Mouse (Mus musculus) C2C12 (cell line): ENCODE measurements around the gene Spsb2. TPM values are rescaled to one million over a fixed set of nuclear protein-coding genes. Genes with fewer than 3 reads are reported as not detected.

ENCODE experiments used
- H3K27me3 ChIP-seq: one replicate; pipeline ENCODE4 v1.6.1; 2011; ENCODE audit not compliant: control insufficient read depth, insufficient read depth, insufficient read length
- H3K36me3 ChIP-seq: one replicate; pipeline ENCODE4 v1.6.1; 2011; ENCODE audit not compliant: control insufficient read depth, insufficient read depth
- H3K4me3 ChIP-seq: one replicate; pipeline ENCODE4 v1.5.1; 2011; ENCODE audit warnings: mild to moderate bottlenecking, control low read depth; ENCODE audit not compliant: poor library complexity, insufficient read depth, severe bottlenecking
- H3K79me2 ChIP-seq: one replicate; pipeline ENCODE4 v1.6.1; 2011; ENCODE audit not compliant: control insufficient read depth, insufficient read depth
- H3K79me3 ChIP-seq: one replicate; pipeline ENCODE4 v1.6.1; 2011; ENCODE audit warnings: low read depth, control low read depth
- H3ac ChIP-seq: one replicate; pipeline ENCODE3; 2011; ENCODE audit warnings: low read depth; ENCODE audit not compliant: control insufficient read depth, insufficient read length
- CEBPB ChIP-seq: IDR thresholded peaks from one replicate; pipeline ENCODE4 v1.6.1; 2011; ENCODE audit warnings: low read depth, mild to moderate bottlenecking, control low read depth, moderate library complexity
- CTCF ChIP-seq: IDR thresholded peaks from one replicate; pipeline ENCODE4 v1.5.1; 2011; ENCODE audit not compliant: control insufficient read depth, insufficient read depth, insufficient read length
- FOSL1 ChIP-seq: IDR thresholded peaks from one replicate; pipeline ENCODE4 v1.8.0; 2011; ENCODE audit warnings: mild to moderate bottlenecking, low read length; ENCODE audit not compliant: poor library complexity, insufficient read depth, severe bottlenecking
- MAX ChIP-seq: IDR thresholded peaks from one replicate; pipeline ENCODE4 v1.6.1; 2011; ENCODE audit warnings: mild to moderate bottlenecking, control low read depth
- MYOD1 ChIP-seq: IDR thresholded peaks from one replicate; pipeline ENCODE4 v1.6.1; 2011; ENCODE audit warnings: low read depth; ENCODE audit not compliant: control insufficient read depth, insufficient read length
- MYOG ChIP-seq: IDR thresholded peaks from one replicate; pipeline ENCODE4 v1.6.1; 2011; ENCODE audit not compliant: control insufficient read depth, insufficient read length; ENCODE audit errors: extremely low read depth
- USF1 ChIP-seq: IDR thresholded peaks from one replicate; pipeline ENCODE4 v1.6.1; 2011; ENCODE audit warnings: low read depth, mild to moderate bottlenecking, control low read depth, moderate library complexity
- polyA plus RNA-seq: library from polyadenylated mRNA; unstranded; fragments of >200 nt; fragmentation: generic; extraction: Trizol; gene quantifications from one replicate; pipeline ENCODE4 v1.2.1, GENCODE M21; 2012; ENCODE audit warnings: missing spikeins

Spsb2 gene
- polyA plus RNA-seq, 1 experiment, result 24.8 TPM

DNA sequence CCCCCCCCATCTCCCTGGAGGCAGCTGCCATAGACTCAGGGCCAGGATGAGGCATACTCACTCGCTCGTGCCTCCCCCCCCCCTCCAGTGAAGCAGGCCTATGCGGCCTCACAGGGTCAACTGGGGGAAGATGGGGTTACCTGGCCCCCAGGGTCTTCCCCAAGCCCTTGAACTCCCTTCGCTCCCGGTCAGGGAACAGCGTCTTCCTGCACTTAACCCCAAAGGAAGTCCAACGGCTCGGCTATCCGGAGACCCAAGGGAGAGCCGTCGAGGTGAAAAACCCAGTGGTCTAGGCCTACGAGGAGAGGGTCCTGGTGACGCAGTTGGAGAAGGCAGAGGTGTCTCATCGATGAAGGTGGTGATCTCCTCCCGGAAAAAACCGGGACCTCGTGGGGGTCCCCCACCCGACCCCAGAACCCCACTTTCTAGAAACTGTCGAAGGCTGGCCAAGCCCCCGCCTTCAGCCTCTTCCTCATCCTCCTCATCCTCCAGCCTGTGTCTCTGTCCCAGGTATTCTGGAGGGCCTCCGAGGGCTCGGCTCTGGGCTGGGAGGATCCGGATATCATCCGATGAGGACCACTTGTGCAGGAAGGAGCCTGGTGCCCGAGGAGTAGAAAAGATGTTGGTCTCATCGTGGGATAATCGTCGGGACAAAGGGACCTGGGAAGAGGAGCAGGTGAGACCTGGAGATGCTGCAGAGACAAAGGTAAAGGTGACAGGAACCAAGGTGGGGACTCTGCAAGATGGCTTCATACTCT lies 50.3 kb downstream of the Spsb2 start:
- TF ChIP-seq MAX (no peak), CEBPB (no peak), MYOG (no peak), MYOD1 (no peak), FOSL1 (no peak), USF1 (no peak), CTCF (no peak)
- H3K79me3 ChIP-seq, result no peaks in the 10 kb centered on the region
- H3K4me3 ChIP-seq, result no peak overlapping the region
- H3K27me3 ChIP-seq, result peaks cover 21% of the 10 kb centered on the region
- H3K79me2 ChIP-seq, result no peaks in the 10 kb centered on the region
- no peak overlapping the region for H3ac ChIP-seq
- no peaks in the 10 kb centered on the region for H3K36me3 ChIP-seq

GRCm38 (mm10) chr6:124859725-124860124 lies 51.3 kb downstream of the Spsb2 start:
- Histone ChIP-seq H3K27me3 (peaks cover 29% of the 10 kb centered on the region), H3K79me2 (no peaks in the 10 kb centered on the region), H3K4me3 (no peak overlapping the region), H3ac (no peak overlapping the region), H3K79me3 (no peaks in the 10 kb centered on the region), H3K36me3 (no peaks in the 10 kb centered on the region)
- TF ChIP-seq CEBPB (no peak), CTCF (peak; percentile 79), MAX (no peak), MYOD1 (no peak), FOSL1 (no peak), MYOG (no peak), USF1 (no peak)

Other genes starting within 250 kb of the Spsb2 start
- gene C1rb, start 238.4 kb upstream of the Spsb2 start, polyA plus RNA-seq, result not detected
- 0.04 TPM for gene C1s2, start 172.6 kb upstream of the Spsb2 start, polyA plus RNA-seq
- 55.4 TPM for gene Lpcat3, start 145.6 kb upstream of the Spsb2 start, polyA plus RNA-seq
- gene Emg1, start 96.5 kb upstream of the Spsb2 start, polyA plus RNA-seq, result 208 TPM
- gene Phb2, start 96.3 kb upstream of the Spsb2 start, polyA plus RNA-seq, result 456 TPM
- gene Ptpn6, start 69.9 kb upstream of the Spsb2 start, polyA plus RNA-seq, result 8.2 TPM
- gene Grcc10, start 67.3 kb upstream of the Spsb2 start, polyA plus RNA-seq, result 294 TPM
- gene Gm45234, start 52.6 kb upstream of the Spsb2 start, polyA plus RNA-seq, result not detected
- gene Atn1, start 52.1 kb upstream of the Spsb2 start, polyA plus RNA-seq, result 47.0 TPM
- gene Eno2, start 39.0 kb upstream of the Spsb2 start, polyA plus RNA-seq, result 5.5 TPM
- gene Lrrc23, start 28.9 kb upstream of the Spsb2 start, polyA plus RNA-seq, result 0.13 TPM
- 604 TPM for gene Tpi1, start 5.6 kb downstream of the Spsb2 start, polyA plus RNA-seq
- gene Usp5, start 20.8 kb downstream of the Spsb2 start, polyA plus RNA-seq, result 132 TPM
- gene Cdca3, start 20.9 kb downstream of the Spsb2 start, polyA plus RNA-seq, result 69.9 TPM
- not detected for gene Gnb3, start 31.6 kb downstream of the Spsb2 start, polyA plus RNA-seq
- gene P3h3, start 49.1 kb downstream of the Spsb2 start, polyA plus RNA-seq, result 1.1 TPM
- 0.05 TPM for gene Gpr162, start 55.3 kb downstream of the Spsb2 start, polyA plus RNA-seq
- not detected for gene Cd4, start 79.6 kb downstream of the Spsb2 start, polyA plus RNA-seq
- 0.44 TPM for gene Lag3, start 103.0 kb downstream of the Spsb2 start, polyA plus RNA-seq
- 1,903 TPM for gene Ptms, start 111.4 kb downstream of the Spsb2 start, polyA plus RNA-seq
- gene Mlf2, start 122.7 kb downstream of the Spsb2 start, polyA plus RNA-seq, result 547 TPM
- gene Cops7a, start 156.9 kb downstream of the Spsb2 start, polyA plus RNA-seq, result 165 TPM
- gene Pianp, start 188.0 kb downstream of the Spsb2 start, polyA plus RNA-seq, result 1.1 TPM
- 27.8 TPM for gene Zfp384, start 200.5 kb downstream of the Spsb2 start, polyA plus RNA-seq
- 23.6 TPM for gene Ing4, start 231.1 kb downstream of the Spsb2 start, polyA plus RNA-seq
- 0.91 TPM for gene Acrbp, start 241.0 kb downstream of the Spsb2 start, polyA plus RNA-seq